Mouse (Mus musculus) CD4-positive, CD25-positive, alpha-beta regulatory T cell, adult 2 months (primary cell): ENCODE measurements around the gene Lrp1.
"Not testable (repeated sequence)": the region's sequence is repeated elsewhere in the genome, so short reads cannot be mapped to it uniquely, and the experiment has no call there.

Source experiments
- DNase-seq: peaks from one replicate; pipeline ENCODE4 v3.0.0-alpha.2; 2012; ENCODE audit warnings: low read depth, low spot score

The Lrp1 gene

GRCm38 (mm10) chr10:127620406-127621190, at the start of gene Lrp1:
Gene Lrp1, minus strand, starts transcription at chr10:127621148.
- no peak for DNase-seq

GRCm38 (mm10) chr10:127670185-127670584, 49.2 kb upstream of the Lrp1 start:
- DNase-seq: peak; percentile 66

GRCm38 (mm10) chr10:127669170-127669569, 48.2 kb upstream of the Lrp1 start:
- no peak for DNase-seq

- DNase-seq: peak; percentile 94
Measured at GRCm38 (mm10) chr10:127668093-127669050, 47.4 kb upstream of the Lrp1 start, which contains the start of gene Nab2. Gene Nab2, minus strand, starts transcription at chr10:127668568.

- DNase-seq: peak; percentile 80
Measured at GRCm38 (mm10) chr10:127667269-127668092, 46.5 kb upstream of the Lrp1 start.

GRCm38 (mm10) chr10:127666501-127667268, 45.7 kb upstream of the Lrp1 start, which contains the start of gene Nemp1:
Gene Nemp1, plus strand, starts transcription at chr10:127666901.
- peak; percentile 84 for DNase-seq

- peak; percentile 67 for DNase-seq
Measured at GRCm38 (mm10) chr10:127665366-127666181, 44.6 kb upstream of the Lrp1 start.

GRCm38 (mm10) chr10:127664891-127665290, 43.9 kb upstream of the Lrp1 start:
- no peak for DNase-seq

- DNase-seq: no peak
Measured at GRCm38 (mm10) chr10:127664166-127664565, 43.2 kb upstream of the Lrp1 start.

- DNase-seq: no peak
Measured at GRCm38 (mm10) chr10:127663590-127663989, 42.6 kb upstream of the Lrp1 start.

- DNase-seq: peak; percentile 62
Measured at GRCm38 (mm10) chr10:127662666-127663253, 41.8 kb upstream of the Lrp1 start.

- DNase-seq: peak; percentile 87
Measured at GRCm38 (mm10) chr10:127661915-127662663, 41.1 kb upstream of the Lrp1 start.

GRCm38 (mm10) chr10:127661291-127661914, 40.5 kb upstream of the Lrp1 start:
- no peak for DNase-seq

- DNase-seq: no peak
Measured at GRCm38 (mm10) chr10:127659551-127659950, 38.6 kb upstream of the Lrp1 start.

- peak; percentile 55 for DNase-seq
Measured at GRCm38 (mm10) chr10:127658076-127658475, 37.1 kb upstream of the Lrp1 start.

- not testable (repeated sequence) for DNase-seq
Measured at GRCm38 (mm10) chr10:127657617-127658016, 36.7 kb upstream of the Lrp1 start.

GRCm38 (mm10) chr10:127654970-127655579, 34.1 kb upstream of the Lrp1 start:
- DNase-seq: no peak
